Mouse (Mus musculus): ENCODE results near the gene Usp17lb. TPM values are rescaled to one million over a fixed set of nuclear protein-coding genes. Genes with fewer than 3 reads are reported as not detected.
"Not testable (repeated sequence)": the region's sequence is repeated elsewhere in the genome, so short reads cannot be mapped to it uniquely, and the experiment has no call there.

Usp17lb gene
- total RNA-seq (2021): not detected

- DNase-seq (ENCODE audit: low spot score): no peak
- intact Hi-C loops (cut with DNase I): no loop called here
These were observed at the start of gene Usp17lb for GRCm38 (mm10) chr7:104842503-104842902. Usp17lb (minus strand) TSS chr7:104842603.

- DNase-seq (ENCODE audit: low spot score): no peak
- intact Hi-C loops (cut with DNase I): no loop called here
These were observed 35.3 kb upstream of the Usp17lb start, which contains the start of gene Olfr665 for GRCm38 (mm10) chr7:104877731-104878130. Olfr665 (plus strand) TSS chr7:104878031.

- intact Hi-C loops (cut with DNase I): no loop called here
- no peak for DNase-seq (ENCODE audit: low spot score)
These were observed 19.0 kb upstream of the Usp17lb start for GRCm38 (mm10) chr7:104861381-104861780.

GRCm38 (mm10) chr7:104857683-104858082 lies 15.3 kb upstream of the Usp17lb start:
- intact Hi-C loops (cut with DNase I): no loop called here
- no peak for DNase-seq (ENCODE audit: low spot score)

GRCm38 (mm10) chr7:104856709-104857108 lies 14.3 kb upstream of the Usp17lb start, which contains the start of gene Usp17la:
Usp17la (plus strand) TSS chr7:104857009.
- intact Hi-C loops (cut with DNase I); DNase-seq (ENCODE audit: low spot score): not testable (repeated sequence)

GRCm38 (mm10) chr7:104855248-104855750 lies 12.9 kb upstream of the Usp17lb start:
- intact Hi-C loops (cut with DNase I): no loop called here
- no peak for DNase-seq (ENCODE audit: low spot score)

GRCm38 (mm10) chr7:104851546-104851945 lies 9.1 kb upstream of the Usp17lb start:
- intact Hi-C loops (cut with DNase I); DNase-seq (ENCODE audit: low spot score): not testable (repeated sequence)

- intact Hi-C loops (cut with DNase I): no loop called here
- DNase-seq (ENCODE audit: low spot score): no peak
These were observed 1.4 kb upstream of the Usp17lb start for GRCm38 (mm10) chr7:104843731-104844287.

- intact Hi-C loops (cut with DNase I); DNase-seq (ENCODE audit: low spot score): not testable (repeated sequence)
These were observed 32.1 kb downstream of the Usp17lb start for GRCm38 (mm10) chr7:104810335-104810734.

- no peak for DNase-seq (ENCODE audit: low spot score)
- intact Hi-C loops (cut with DNase I): no loop called here
These were observed 51.6 kb downstream of the Usp17lb start for GRCm38 (mm10) chr7:104790796-104791195.

Other genes with a start within 250 kb of the Usp17lb start
- gene Olfr655, start 240.8 kb downstream of the Usp17lb start, total RNA-seq (2021): not detected
- gene Olfr656, start 228.6 kb downstream of the Usp17lb start, total RNA-seq (2021): not detected
- gene Olfr657, start 217.8 kb downstream of the Usp17lb start, total RNA-seq (2021): not detected
- gene Olfr658, start 195.3 kb downstream of the Usp17lb start, total RNA-seq (2021): not detected
- not detected for gene Olfr659, start 175.8 kb downstream of the Usp17lb start, total RNA-seq (2021)
- gene Olfr661, start 156.1 kb downstream of the Usp17lb start, total RNA-seq (2021): not detected
- not detected for gene Usp17le, start 65.1 kb downstream of the Usp17lb start, total RNA-seq (2021)
- not detected for gene Usp17la, start 14.4 kb upstream of the Usp17lb start, total RNA-seq (2021)
- gene Olfr665, start 35.4 kb upstream of the Usp17lb start, total RNA-seq (2021): not detected
- gene Olfr666, start 53.3 kb upstream of the Usp17lb start, total RNA-seq (2021): not detected
- gene Olfr667, start 78.9 kb upstream of the Usp17lb start, total RNA-seq (2021): not detected
- not detected for gene Olfr668, start 85.5 kb upstream of the Usp17lb start, total RNA-seq (2021)
- not detected for gene Olfr669, start 91.6 kb upstream of the Usp17lb start, total RNA-seq (2021)
- not detected for gene Olfr670, start 120.0 kb upstream of the Usp17lb start, total RNA-seq (2021)
- not detected for gene Olfr671, start 136.5 kb upstream of the Usp17lb start, total RNA-seq (2021)
- gene Olfr672, start 159.4 kb upstream of the Usp17lb start, total RNA-seq (2021): not detected
- not detected for gene Olfr675, start 185.9 kb upstream of the Usp17lb start, total RNA-seq (2021)
- gene Olfr676, start 190.1 kb upstream of the Usp17lb start, total RNA-seq (2021): not detected
- gene Olfr677, start 208.8 kb upstream of the Usp17lb start, total RNA-seq (2021): not detected
- gene Olfr678, start 221.9 kb upstream of the Usp17lb start, total RNA-seq (2021): not detected
- not detected for gene Olfr679, start 238.6 kb upstream of the Usp17lb start, total RNA-seq (2021)